Mouse (Mus musculus) heart, adult 9 months (tissue): ENCODE measurements at regions not wholly inside any gene's neighbourhood (a gene's known extent, or its start where the extent isn't known, plus 50 kb on each side); places are given as distances from the start of the nearest gene placed in this dataset.

Experiments used
- DNase-seq, 2 experiments: peaks; one replicate each; pipeline ENCODE4 v3.0.0; 2022; ENCODE audit warnings: low spot score in 2 of 2

- DNase-seq = no peak
Observed at GRCm38 (mm10) chr12:106392316-106392715, 382.3 kb downstream of the Vrk1 start.

- no peak for DNase-seq
Observed at GRCm38 (mm10) chr12:106399085-106399484, 389.1 kb downstream of the Vrk1 start.

GRCm38 (mm10) chr12:106411075-106411474, 401.0 kb downstream of the Vrk1 start:
- DNase-seq = no peak

- DNase-seq = no peak
Observed at GRCm38 (mm10) chr12:106426631-106427030, 416.6 kb downstream of the Vrk1 start.

GRCm38 (mm10) chr12:106429991-106430390, 420.0 kb downstream of the Vrk1 start:
- no peak for DNase-seq

- no peak for DNase-seq
Observed at GRCm38 (mm10) chr12:106445151-106445550, 435.1 kb downstream of the Vrk1 start.

GRCm38 (mm10) chr12:106445976-106446375, 435.9 kb downstream of the Vrk1 start:
- no peak for DNase-seq

- DNase-seq = no peak
Observed at GRCm38 (mm10) chr12:106446876-106447532, 437.0 kb downstream of the Vrk1 start.

- no peak for DNase-seq
Observed at GRCm38 (mm10) chr12:106448551-106448950, 438.5 kb downstream of the Vrk1 start.

- no peak for DNase-seq
Observed at GRCm38 (mm10) chr12:106453491-106453890, 443.5 kb downstream of the Vrk1 start.

GRCm38 (mm10) chr12:106458215-106458614, 448.2 kb downstream of the Vrk1 start:
- DNase-seq = no peak

- DNase-seq = no peak
Observed at GRCm38 (mm10) chr12:106460650-106461049, 450.6 kb downstream of the Vrk1 start.

GRCm38 (mm10) chr12:106462281-106462680, 452.3 kb downstream of the Vrk1 start:
- DNase-seq = no peak

GRCm38 (mm10) chr12:106464701-106465100, 454.7 kb downstream of the Vrk1 start:
- DNase-seq = no peak

GRCm38 (mm10) chr12:106468173-106468860, 458.3 kb downstream of the Vrk1 start:
- DNase-seq = no peak

GRCm38 (mm10) chr12:106474501-106475165, 464.6 kb downstream of the Vrk1 start:
- no peak for DNase-seq

- no peak for DNase-seq
Observed at GRCm38 (mm10) chr12:106475486-106476050, 465.5 kb downstream of the Vrk1 start.

GRCm38 (mm10) chr12:106477040-106477665, 467.1 kb downstream of the Vrk1 start:
- DNase-seq = no peak

GRCm38 (mm10) chr12:106477731-106478130, 467.7 kb downstream of the Vrk1 start:
- DNase-seq = no peak

GRCm38 (mm10) chr12:106478381-106478781, 468.4 kb downstream of the Vrk1 start:
- no peak for DNase-seq

GRCm38 (mm10) chr12:106479067-106479877, 469.2 kb downstream of the Vrk1 start:
- DNase-seq = no peak
